Mouse (Mus musculus) lung, embryonic 15.5 days (tissue): ENCODE measurements around the gene Gm49486. TPM values are rescaled to one million over a fixed set of nuclear protein-coding genes. Genes with fewer than 3 reads are reported as not detected.
"Not testable (repeated sequence)": the region's sequence is repeated elsewhere in the genome, so short reads cannot be mapped to it uniquely, and the experiment has no call there.

Experiments
- ATAC-seq: fragments of 200-750 bp; cut with Nextera tagmentation; 2 replicates; pipeline ENCODE4 v1.8.0; 2017; ENCODE audit warnings: moderate number of reproducible peaks, borderline replicate concordance; ENCODE audit not compliant: low FRiP score, low TSS enrichment; ENCODE audit errors: extremely low read depth
- H3K27ac ChIP-seq: fragments of 300-500 bp; sonication (generic); 2 replicates; pipeline ENCODE4 v1.5.1; 2015; ENCODE audit warnings: moderate library complexity, mild to moderate bottlenecking, inconsistent platforms
- H3K27me3 ChIP-seq: fragments of 300-500 bp; sonication (generic); 2 replicates; pipeline ENCODE4 v1.6.1; 2015; ENCODE audit warnings: inconsistent platforms
- H3K36me3 ChIP-seq: fragments of 300-500 bp; sonication (generic); 2 replicates; pipeline ENCODE4 v1.6.1; 2015; ENCODE audit warnings: inconsistent platforms
- H3K4me1 ChIP-seq: fragments of 300-500 bp; sonication (generic); 2 replicates; pipeline ENCODE4 v1.6.1; 2015; ENCODE audit warnings: inconsistent platforms
- H3K4me2 ChIP-seq: fragments of 300-500 bp; sonication (generic); 2 replicates; pipeline ENCODE4 v1.6.1; 2015; ENCODE audit warnings: inconsistent platforms, mild to moderate bottlenecking, moderate library complexity
- H3K4me3 ChIP-seq: fragments of 300-500 bp; sonication (generic); 2 replicates; pipeline ENCODE4 v1.5.1; 2015; ENCODE audit warnings: mild to moderate bottlenecking, inconsistent platforms
- H3K9ac ChIP-seq: fragments of 300-500 bp; sonication (generic); 2 replicates; pipeline ENCODE4 v1.6.1; 2015; ENCODE audit warnings: inconsistent platforms
- H3K9me3 ChIP-seq: fragments of 300-500 bp; sonication (generic); 2 replicates; pipeline ENCODE4 v1.6.1; 2016; ENCODE audit warnings: inconsistent platforms
- WGBS: fragments of 180-500 bp; shearing (Covaris S2); methylation state at CpG from one replicate; pipeline ENCODE4 v1.1.7; 2015; 5-methylcytosine and 5-hydroxymethylcytosine counted together
- polyA plus RNA-seq: library from polyadenylated mRNA; unstranded; fragments of >200 nt; fragmentation: Nextera tagmentation; extraction: Ambion mirVana; gene quantifications from 2 replicates; pipeline ENCODE4 v1.2.1, GENCODE M21; 2015

Gene Gm49486
- polyA plus RNA-seq, 1 experiment from 2014 or later = 0.46 TPM

- 14% methylated on average over 10 of the region's 10 CpGs for WGBS
- Histone ChIP-seq H3K4me2 (no peak overlapping the region), H3K9ac (no peak overlapping the region), H3K27ac (no peak overlapping the region), H3K4me3 (no peak overlapping the region), H3K36me3 (no peaks in the 10 kb centered on the region), H3K4me1 (no peaks in the 10 kb centered on the region), H3K9me3 (no peaks in the 10 kb centered on the region), H3K27me3 (peaks cover 22% of the 10 kb centered on the region)
- no peak for ATAC-seq
Measured at GRCm38 (mm10) chr15:79202575-79202974, 26.6 kb upstream of the Gm49486 start.

GRCm38 (mm10) chr15:79208211-79208610, 21.0 kb upstream of the Gm49486 start:
- 65% methylated on average over 6 of the region's 6 CpGs for whole genome bisulfite sequencing
- H3K9ac ChIP-seq = no peak overlapping the region
- H3K27me3 ChIP-seq = peaks cover 5% of the 10 kb centered on the region; the same call in 1 of the 2 replicates
- H3K4me2 ChIP-seq = no peak overlapping the region
- no peaks in the 10 kb centered on the region for H3K4me1 ChIP-seq
- no peak for ATAC-seq
- H3K27ac ChIP-seq = no peak overlapping the region
- H3K9me3 ChIP-seq = no peaks in the 10 kb centered on the region
- no peak overlapping the region for H3K4me3 ChIP-seq
- H3K36me3 ChIP-seq = no peaks in the 10 kb centered on the region

DNA sequence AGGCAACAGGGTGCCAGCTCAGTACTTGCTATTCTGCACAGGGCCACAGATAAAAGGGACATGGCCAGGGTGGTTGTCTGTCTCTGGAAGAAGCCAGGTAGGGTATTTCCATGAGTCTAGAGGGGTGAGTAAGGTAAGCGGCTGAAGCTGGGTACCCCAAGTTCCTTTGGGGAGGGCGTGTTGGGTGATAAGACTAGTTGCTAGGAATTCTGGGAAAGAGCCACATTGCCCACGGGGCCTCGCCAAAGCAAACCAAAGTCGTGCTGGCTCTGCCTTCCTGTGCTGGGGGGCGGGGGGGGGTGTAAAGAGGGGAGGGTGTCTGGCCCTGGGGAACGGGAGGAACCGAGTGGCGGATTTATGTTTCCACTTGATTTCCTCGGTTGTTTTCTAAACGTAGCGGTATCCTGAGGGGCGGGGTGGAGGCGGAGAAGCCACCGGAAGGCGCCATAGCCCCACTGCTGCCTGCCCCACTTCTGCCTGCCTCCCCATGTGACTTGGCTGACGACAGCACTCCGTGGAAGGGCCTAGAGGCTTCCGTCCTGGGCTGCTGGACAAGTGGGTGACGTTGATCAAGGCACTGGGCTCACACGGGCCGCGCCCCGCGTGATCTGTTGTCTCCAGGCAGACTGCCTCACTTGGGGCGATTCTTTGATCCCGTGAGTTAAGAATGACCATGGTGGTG, 20.3 kb upstream of the Gm49486 start:
- Histone ChIP-seq H3K27me3 (no peaks in the 10 kb centered on the region), H3K9ac (no peak overlapping the region), H3K4me1 (no peaks in the 10 kb centered on the region), H3K4me2 (no peak overlapping the region), H3K27ac (no peak overlapping the region), H3K9me3 (no peaks in the 10 kb centered on the region), H3K36me3 (no peaks in the 10 kb centered on the region), H3K4me3 (no peak overlapping the region)
- 67% methylated on average over 27 of the region's 27 CpGs for WGBS
- no peak for ATAC-seq

DNA sequence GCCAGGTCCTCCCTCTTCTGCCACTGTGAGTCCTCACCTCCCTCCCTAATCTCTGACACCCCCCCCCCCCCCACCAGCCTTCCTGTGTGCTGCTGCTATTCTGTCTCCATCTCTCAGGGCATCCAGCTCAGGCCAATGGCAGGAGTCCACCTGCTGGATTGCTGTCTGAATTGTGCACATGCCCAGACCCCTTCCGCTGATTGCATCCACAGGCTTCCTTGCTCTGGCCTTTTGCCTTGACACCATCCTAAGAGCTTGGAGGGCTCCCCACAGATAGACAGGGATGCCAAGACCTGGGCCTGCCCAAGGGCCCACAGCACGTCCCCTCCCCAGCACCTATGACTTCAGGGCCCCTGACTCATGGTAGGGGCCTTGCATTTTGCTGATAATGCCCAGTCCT, 18.8 kb upstream of the Gm49486 start:
- Histone ChIP-seq H3K9me3 (no peaks in the 10 kb centered on the region), H3K9ac (no peak overlapping the region), H3K27ac (no peak overlapping the region), H3K36me3 (no peaks in the 10 kb centered on the region), H3K27me3 (no peaks in the 10 kb centered on the region), H3K4me1 (no peaks in the 10 kb centered on the region), H3K4me2 (no peak overlapping the region), H3K4me3 (no peak overlapping the region)
- ATAC-seq = no peak
- 75% methylated on average over 2 of the region's 2 CpGs for WGBS

- Histone ChIP-seq H3K4me2 (no peak overlapping the region), H3K9me3 (no peaks in the 10 kb centered on the region), H3K4me3 (no peak overlapping the region), H3K36me3 (no peaks in the 10 kb centered on the region), H3K9ac (no peak overlapping the region), H3K4me1 (no peaks in the 10 kb centered on the region), H3K27ac (no peak overlapping the region), H3K27me3 (no peaks in the 10 kb centered on the region)
- no peak for ATAC-seq
- 89% methylated on average over 26 of the region's 26 CpGs for WGBS
Measured at GRCm38 (mm10) chr15:79212750-79213446, 16.3 kb upstream of the Gm49486 start.

GRCm38 (mm10) chr15:79213591-79213990, 15.6 kb upstream of the Gm49486 start:
- 53% methylated on average over 6 of the region's 6 CpGs for WGBS
- Histone ChIP-seq H3K4me2 (no peak overlapping the region), H3K4me3 (no peak overlapping the region), H3K36me3 (no peaks in the 10 kb centered on the region), H3K9me3 (no peaks in the 10 kb centered on the region), H3K27ac (no peak overlapping the region), H3K9ac (no peak overlapping the region), H3K27me3 (no peaks in the 10 kb centered on the region), H3K4me1 (no peaks in the 10 kb centered on the region)
- no peak for ATAC-seq

DNA sequence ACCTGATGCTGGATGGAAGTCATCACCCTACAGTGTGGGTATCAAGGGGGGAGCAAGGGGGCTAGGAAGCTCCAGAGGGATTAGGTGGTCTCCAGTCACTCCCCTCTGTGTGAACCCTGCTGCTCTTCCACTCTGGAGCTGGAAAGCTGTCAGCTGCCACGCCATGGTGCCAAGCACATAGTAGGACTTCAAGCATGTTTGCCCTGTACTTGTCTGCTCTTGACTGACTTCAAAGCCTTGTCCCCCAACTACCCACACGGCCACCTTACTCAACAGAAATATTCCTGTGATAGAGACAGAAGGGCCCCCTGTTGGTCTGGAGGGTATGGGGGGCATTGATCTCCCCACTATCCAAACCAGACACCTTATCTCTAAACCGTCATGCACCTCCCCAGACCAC, 13.0 kb upstream of the Gm49486 start:
- Histone ChIP-seq H3K9me3 (no peaks in the 10 kb centered on the region), H3K36me3 (no peaks in the 10 kb centered on the region), H3K4me1 (no peaks in the 10 kb centered on the region), H3K4me3 (no peak overlapping the region), H3K4me2 (no peak overlapping the region), H3K27ac (no peak overlapping the region), H3K9ac (no peak overlapping the region), H3K27me3 (no peaks in the 10 kb centered on the region)
- 51% methylated on average over 3 of the region's 3 CpGs for WGBS
- no peak for ATAC-seq

DNA sequence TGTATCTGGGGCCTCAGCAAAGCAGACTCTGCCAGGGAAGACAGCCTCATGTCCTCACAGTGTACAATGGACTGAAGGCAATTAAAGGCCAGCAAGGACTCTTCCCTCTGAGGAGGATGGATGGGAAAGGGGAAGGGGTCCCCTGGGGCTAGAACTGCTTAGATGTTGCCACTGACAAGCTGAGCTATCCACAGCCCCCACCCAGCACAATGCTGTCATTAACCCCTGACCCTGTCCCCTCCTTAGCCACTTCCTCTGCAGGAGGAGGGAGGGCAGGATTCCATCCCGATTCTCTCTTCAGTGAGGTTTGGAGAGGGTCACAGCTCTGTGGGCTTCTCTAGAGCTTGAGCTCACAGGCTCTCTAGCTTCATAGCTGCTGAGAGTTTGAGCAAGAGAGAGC, 9.6 kb upstream of the Gm49486 start:
- no peak for ATAC-seq
- H3K4me3 ChIP-seq = no peak overlapping the region
- no peaks in the 10 kb centered on the region for H3K36me3 ChIP-seq
- H3K27me3 ChIP-seq = no peaks in the 10 kb centered on the region; the same call in 1 of the 2 replicates
- WGBS = 0% methylated on average over 1 of the region's 1 CpGs
- no peak overlapping the region for H3K4me2 ChIP-seq
- no peaks in the 10 kb centered on the region for H3K9me3 ChIP-seq
- no peak overlapping the region for H3K27ac ChIP-seq
- no peak overlapping the region for H3K9ac ChIP-seq
- H3K4me1 ChIP-seq = no peaks in the 10 kb centered on the region

- Histone ChIP-seq H3K4me1 (no peaks in the 10 kb centered on the region), H3K27ac (no peak overlapping the region), H3K9me3 (no peaks in the 10 kb centered on the region), H3K36me3 (no peaks in the 10 kb centered on the region), H3K4me3 (no peak overlapping the region), H3K27me3 (no peaks in the 10 kb centered on the region; the same call in 1 of the 2 replicates), H3K9ac (no peak overlapping the region), H3K4me2 (no peak overlapping the region)
- no peak for ATAC-seq
- WGBS = 10% methylated on average over 4 of the region's 5 CpGs
Measured at GRCm38 (mm10) chr15:79223641-79224040, 5.5 kb upstream of the Gm49486 start.

DNA sequence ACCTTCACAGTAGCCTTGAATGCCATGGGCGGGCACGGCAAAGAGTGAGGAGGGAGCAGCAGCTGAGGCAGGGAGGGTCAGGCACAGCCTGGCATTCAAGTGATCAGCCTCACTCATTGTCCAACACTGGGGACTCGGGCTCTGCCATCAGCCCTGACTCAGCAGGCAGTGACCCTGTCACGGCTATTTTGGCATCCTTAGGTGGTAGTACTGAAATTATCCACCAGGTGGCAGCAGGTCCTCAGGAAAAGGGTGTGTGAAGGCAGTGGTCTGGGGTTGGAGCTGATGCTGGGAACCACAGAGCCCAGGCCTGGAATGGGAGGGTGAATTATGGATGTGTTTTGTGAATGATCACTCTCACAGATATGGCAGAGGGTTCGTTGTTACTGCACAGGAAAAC, 4.5 kb upstream of the Gm49486 start:
- H3K36me3 ChIP-seq = no peaks in the 10 kb centered on the region
- no peak overlapping the region for H3K4me3 ChIP-seq
- no peaks in the 10 kb centered on the region; the same call in 1 of the 2 replicates for H3K27me3 ChIP-seq
- no peak overlapping the region for H3K9ac ChIP-seq
- H3K4me1 ChIP-seq = peaks cover 3% of the 10 kb centered on the region
- WGBS = 12% methylated on average over 5 of the region's 5 CpGs
- peak; percentile 35; the same call in 1 of the 2 replicates for ATAC-seq
- H3K9me3 ChIP-seq = no peaks in the 10 kb centered on the region
- no peak overlapping the region for H3K27ac ChIP-seq
- H3K4me2 ChIP-seq = no peak overlapping the region

GRCm38 (mm10) chr15:79225780-79226179, 3.4 kb upstream of the Gm49486 start:
- ATAC-seq, H3K36me3 ChIP-seq, H3K9ac ChIP-seq, H3K9me3 ChIP-seq, H3K4me3 ChIP-seq, H3K27ac ChIP-seq, H3K4me2 ChIP-seq, H3K27me3 ChIP-seq: not testable (repeated sequence)
- 56% methylated on average over 2 of the region's 2 CpGs for whole genome bisulfite sequencing
- peaks cover 12% of the 10 kb centered on the region for H3K4me1 ChIP-seq

GRCm38 (mm10) chr15:79235268-79235667, 6.1 kb downstream of the Gm49486 start:
- Histone ChIP-seq H3K4me3 (no peak overlapping the region), H3K9me3 (no peaks in the 10 kb centered on the region), H3K27ac (no peak overlapping the region), H3K9ac (no peak overlapping the region), H3K4me2 (no peak overlapping the region), H3K4me1 (peaks cover 7% of the 10 kb centered on the region; the same call in 1 of the 2 replicates), H3K36me3 (peaks cover 41% of the 10 kb centered on the region), H3K27me3 (no peaks in the 10 kb centered on the region)
- ATAC-seq = no peak
- WGBS = 63% methylated on average over 9 of the region's 9 CpGs
